Mouse (Mus musculus) hindbrain, embryonic 12.5 days (tissue): Measurements from ENCODE around the gene Ogg1. TPM values are rescaled to one million over a fixed set of nuclear protein-coding genes. Genes with fewer than 3 reads are reported as not detected.

Experiments
- ATAC-seq: fragments of 200-750 bp; cut with Nextera tagmentation; 2 replicates; pipeline ENCODE4 v1.8.0; 2017; ENCODE audit warnings: moderate TSS enrichment; ENCODE audit not compliant: low FRiP score
- H3K27ac ChIP-seq: fragments of 300-500 bp; sonication (generic); 2 replicates; pipeline ENCODE4 v1.5.1; 2016; ENCODE audit warnings: mild to moderate bottlenecking
- H3K27me3 ChIP-seq: fragments of 300-500 bp; sonication (generic); 2 replicates; pipeline ENCODE4 v1.6.1; 2016; ENCODE audit warnings: mild to moderate bottlenecking
- H3K36me3 ChIP-seq: fragments of 300-500 bp; sonication (generic); 2 replicates; pipeline ENCODE4 v1.6.1; 2016; ENCODE audit warnings: mild to moderate bottlenecking
- H3K4me1 ChIP-seq: fragments of 300-500 bp; sonication (generic); 2 replicates; pipeline ENCODE4 v1.6.1; 2016
- H3K4me2 ChIP-seq: fragments of 300-500 bp; sonication (generic); replicated peaks from 2 replicates; pipeline ENCODE4 v1.6.1; 2016; ENCODE audit warnings: mild to moderate bottlenecking
- H3K4me3 ChIP-seq: fragments of 300-500 bp; sonication (generic); 2 replicates; pipeline ENCODE4 v1.5.1; 2016; ENCODE audit warnings: mild to moderate bottlenecking
- H3K9ac ChIP-seq: fragments of 300-500 bp; sonication (generic); 2 replicates; pipeline ENCODE4 v1.6.1; 2016; ENCODE audit warnings: mild to moderate bottlenecking, moderate library complexity
- H3K9me3 ChIP-seq: fragments of 300-500 bp; sonication (generic); replicated peaks from 2 replicates; pipeline ENCODE4 v1.6.1; 2016; ENCODE audit warnings: mild to moderate bottlenecking
- whole genome bisulfite sequencing: fragments of 180-500 bp; shearing (Covaris S2); methylation state at CpG from one replicate; pipeline ENCODE4 v1.1.7; 2016; 5-methylcytosine and 5-hydroxymethylcytosine counted together
- polyA plus RNA-seq: library from polyadenylated mRNA; unstranded; fragments of >200 nt; fragmentation: Nextera tagmentation; extraction: Ambion mirVana; gene quantifications from 2 replicates; pipeline ENCODE4 v1.2.1, GENCODE M21; 2016

Gene Ogg1
- polyA plus RNA-seq, result 11.1 and 12.0 TPM in 2 replicates

GRCm38 (mm10) chr6:113326533-113327315, at the start of gene Ogg1:
Gene Ogg1 (plus strand): TSS chr6:113326972.
- Histone ChIP-seq H3K27ac (peak within 1 kb of the TSS; percentile 91), H3K4me3 (peak within 1 kb of the TSS; percentile 47), H3K9me3 (no peaks in the 10 kb centered on the region), H3K9ac (peak within 1 kb of the TSS; percentile 85), H3K36me3 (peaks cover 42% of the 10 kb centered on the region), H3K4me2 (peak within 1 kb of the TSS; percentile 93), H3K27me3 (no peaks in the 10 kb centered on the region), H3K4me1 (peaks cover 18% of the 10 kb centered on the region)
- ATAC-seq, result peak; percentile 99
- WGBS, result under 1% methylated on average over 52 of the region's 52 CpGs

GRCm38 (mm10) chr6:113281676-113282075, 45.1 kb upstream of the Ogg1 start:
- H3K27me3 ChIP-seq, result peaks cover 51% of the 10 kb centered on the region
- H3K4me1 ChIP-seq, result peaks cover 16% of the 10 kb centered on the region
- H3K27ac ChIP-seq, result no peak overlapping the region
- no peak overlapping the region for H3K9ac ChIP-seq
- peaks cover 11% of the 10 kb centered on the region; the same call in 1 of the 2 replicates for H3K36me3 ChIP-seq
- 0 out of 2 replicates have a peak overlapping the region, but pooled peaks have one; percentile 31 for H3K4me3 ChIP-seq
- no peaks in the 10 kb centered on the region for H3K9me3 ChIP-seq
- peak overlapping the region; percentile 61 for H3K4me2 ChIP-seq
- WGBS, result 62% methylated on average over 6 of the region's 6 CpGs
- ATAC-seq, result peak; percentile 43; the same call in 1 of the 2 replicates

- Histone ChIP-seq H3K9ac (peak within 1 kb of the TSS; percentile 42; the same call in 1 of the 2 replicates), H3K4me3 (peak within 1 kb of the TSS; percentile 31), H3K27me3 (peaks cover 51% of the 10 kb centered on the region), H3K27ac (no peak within 1 kb of the TSS), H3K4me1 (peaks cover 16% of the 10 kb centered on the region), H3K36me3 (peaks cover 11% of the 10 kb centered on the region; the same call in 1 of the 2 replicates), H3K4me2 (peak within 1 kb of the TSS; percentile 61), H3K9me3 (no peaks in the 10 kb centered on the region)
- WGBS, result 1% methylated on average over 37 of the region's 37 CpGs
- ATAC-seq, result peak; percentile 51; the same call in 1 of the 2 replicates
Observed at GRCm38 (mm10) chr6:113282101-113282802, 44.5 kb upstream of the Ogg1 start, which contains the start of gene Cpne9. Gene Cpne9 (plus strand): TSS chr6:113282307.

DNA sequence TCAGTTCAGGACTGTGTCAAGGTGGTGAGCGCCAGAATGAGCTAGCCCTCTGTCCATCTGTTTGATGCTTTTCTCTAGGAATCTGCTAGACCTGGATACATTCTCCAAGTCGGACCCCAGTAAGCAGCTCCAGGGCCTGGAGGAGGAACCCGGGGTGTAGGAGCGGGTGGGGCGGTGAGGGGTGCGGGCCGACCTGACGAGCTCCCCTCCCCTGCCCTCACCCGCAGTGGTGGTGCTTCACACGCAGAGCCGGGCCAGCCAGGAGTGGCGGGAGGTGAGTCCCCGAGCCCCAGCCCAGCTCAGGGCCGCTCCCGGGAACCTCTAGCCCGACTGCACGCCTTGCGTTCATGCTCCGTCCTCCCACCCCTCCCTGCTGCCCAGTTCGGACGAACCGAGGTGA, 43.8 kb upstream of the Ogg1 start:
- ATAC-seq, result peak; percentile 29; the same call in 1 of the 2 replicates
- peaks cover 7% of the 10 kb centered on the region; the same call in 1 of the 2 replicates for H3K36me3 ChIP-seq
- WGBS, result 0% methylated on average over 22 of the region's 22 CpGs
- peak overlapping the region; percentile 31 for H3K4me3 ChIP-seq
- H3K27me3 ChIP-seq, result peaks cover 51% of the 10 kb centered on the region
- H3K9ac ChIP-seq, result no peak overlapping the region
- no peaks in the 10 kb centered on the region for H3K9me3 ChIP-seq
- H3K27ac ChIP-seq, result no peak overlapping the region
- H3K4me2 ChIP-seq, result peak overlapping the region; percentile 61
- H3K4me1 ChIP-seq, result peaks cover 16% of the 10 kb centered on the region

- Histone ChIP-seq H3K9ac (no peak overlapping the region), H3K4me3 (no peak overlapping the region), H3K9me3 (no peaks in the 10 kb centered on the region), H3K4me1 (peaks cover 16% of the 10 kb centered on the region), H3K27me3 (peaks cover 51% of the 10 kb centered on the region), H3K4me2 (peak overlapping the region; percentile 61), H3K27ac (no peak overlapping the region), H3K36me3 (0 out of 2 replicates have a peak, but pooled peaks cover 5% of the 10 kb centered on the region)
- WGBS, result 5% methylated on average over 6 of the region's 6 CpGs
- no peak for ATAC-seq
Observed at GRCm38 (mm10) chr6:113283500-113283899, 43.3 kb upstream of the Ogg1 start.

DNA sequence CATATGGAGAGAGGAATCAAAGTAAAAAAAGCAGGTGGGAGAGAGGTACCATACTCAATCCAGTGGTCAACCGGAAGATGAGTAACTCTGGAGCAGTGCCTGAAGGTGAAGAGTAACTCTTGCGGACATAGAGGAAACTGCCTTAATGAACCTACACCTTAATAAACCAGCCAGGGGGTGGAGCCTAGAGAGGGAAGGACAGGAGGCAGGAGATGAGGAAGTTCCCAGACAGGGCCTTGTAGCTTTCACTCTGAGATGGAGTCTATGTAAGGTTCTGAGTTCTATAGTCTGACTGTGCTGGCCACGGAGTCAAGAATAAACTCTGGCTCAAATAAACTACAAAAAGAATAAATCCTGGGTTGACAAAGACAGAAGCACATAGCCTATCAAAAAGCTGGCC, 41.8 kb upstream of the Ogg1 start:
- Histone ChIP-seq H3K36me3 (0 out of 2 replicates have a peak, but pooled peaks cover 5% of the 10 kb centered on the region), H3K4me2 (no peak overlapping the region), H3K27me3 (peaks cover 51% of the 10 kb centered on the region), H3K9me3 (no peaks in the 10 kb centered on the region), H3K9ac (no peak overlapping the region), H3K4me3 (no peak overlapping the region), H3K27ac (no peak overlapping the region), H3K4me1 (peaks cover 16% of the 10 kb centered on the region)
- ATAC-seq, result no peak
- WGBS, result 81% methylated on average over 3 of the region's 3 CpGs

GRCm38 (mm10) chr6:113286316-113286715, 40.5 kb upstream of the Ogg1 start:
- Histone ChIP-seq H3K9me3 (no peaks in the 10 kb centered on the region), H3K4me1 (peaks cover 16% of the 10 kb centered on the region), H3K36me3 (no peaks in the 10 kb centered on the region), H3K27ac (no peak overlapping the region), H3K9ac (no peak overlapping the region), H3K4me2 (no peak overlapping the region), H3K4me3 (no peak overlapping the region), H3K27me3 (peaks cover 42% of the 10 kb centered on the region)
- WGBS, result 53% methylated on average over 1 of the region's 1 CpGs
- no peak for ATAC-seq

- Histone ChIP-seq H3K4me3 (no peak overlapping the region), H3K27ac (no peak overlapping the region), H3K4me2 (no peak overlapping the region), H3K9me3 (no peaks in the 10 kb centered on the region), H3K27me3 (peaks cover 34% of the 10 kb centered on the region), H3K36me3 (no peaks in the 10 kb centered on the region), H3K4me1 (peaks cover 10% of the 10 kb centered on the region), H3K9ac (no peak overlapping the region)
- 70% methylated on average over 4 of the region's 4 CpGs for WGBS
- no peak for ATAC-seq
Observed at GRCm38 (mm10) chr6:113287236-113287635, 39.5 kb upstream of the Ogg1 start.

DNA sequence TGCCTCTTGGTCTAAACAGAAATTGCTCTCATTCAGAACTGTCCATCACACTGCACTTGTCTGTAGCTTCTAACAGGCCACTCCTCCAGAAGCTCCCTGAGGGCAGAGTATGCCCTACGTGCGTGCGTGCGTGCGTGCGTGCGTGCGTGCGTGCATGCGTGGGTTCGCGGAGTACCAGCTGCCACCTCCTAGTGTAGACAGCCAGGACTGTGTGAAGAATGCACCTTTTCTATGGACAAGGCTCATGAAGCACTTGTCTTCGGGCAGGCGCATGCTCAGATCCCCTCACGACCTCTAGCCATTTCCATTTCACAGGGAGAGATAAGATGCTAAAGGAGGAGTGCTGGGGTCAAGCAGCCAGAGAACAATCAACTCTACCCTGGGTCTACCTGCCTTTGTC, 37.4 kb upstream of the Ogg1 start:
- H3K4me3 ChIP-seq, result no peak overlapping the region
- no peak for ATAC-seq
- H3K4me1 ChIP-seq, result no peaks in the 10 kb centered on the region
- H3K27me3 ChIP-seq, result peaks cover 13% of the 10 kb centered on the region
- WGBS, result 92% methylated on average over 15 of the region's 15 CpGs
- no peak overlapping the region for H3K9ac ChIP-seq
- H3K9me3 ChIP-seq, result no peaks in the 10 kb centered on the region
- no peaks in the 10 kb centered on the region for H3K36me3 ChIP-seq
- H3K27ac ChIP-seq, result no peak overlapping the region
- H3K4me2 ChIP-seq, result no peak overlapping the region

- no peaks in the 10 kb centered on the region for H3K9me3 ChIP-seq
- no peak overlapping the region for H3K4me2 ChIP-seq
Observed at GRCm38 (mm10) chr6:113290346-113290745, 36.4 kb upstream of the Ogg1 start.

DNA sequence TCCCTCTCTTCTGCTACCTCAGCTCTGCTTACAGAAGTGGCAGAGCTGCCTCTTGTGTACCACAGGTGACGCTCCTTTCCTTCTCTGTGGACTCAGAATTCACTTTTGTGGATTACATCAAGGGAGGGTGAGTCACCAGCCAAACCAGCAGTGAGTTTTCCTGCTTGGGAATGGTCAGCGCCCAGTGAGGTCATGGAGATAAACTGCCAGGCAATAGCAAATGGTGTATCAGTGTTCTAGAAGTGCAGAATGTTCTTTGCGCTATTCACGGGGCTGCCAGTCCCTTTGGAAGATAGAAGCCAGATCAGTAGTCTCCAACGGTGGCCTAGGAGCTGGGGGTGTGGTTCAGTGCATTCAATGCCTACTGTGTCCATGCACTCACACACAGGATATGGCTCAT, 33.8 kb upstream of the Ogg1 start:
- Histone ChIP-seq H3K36me3 (no peaks in the 10 kb centered on the region), H3K9ac (no peak overlapping the region), H3K27ac (no peak overlapping the region), H3K9me3 (no peaks in the 10 kb centered on the region), H3K27me3 (no peaks in the 10 kb centered on the region), H3K4me1 (no peaks in the 10 kb centered on the region), H3K4me2 (no peak overlapping the region), H3K4me3 (no peak overlapping the region)
- WGBS, result 75% methylated on average over 5 of the region's 5 CpGs
- no peak for ATAC-seq

More at GRCm38 (mm10) chr6:113290346-113290745, 36.4 kb upstream of the Ogg1 start:
- Histone ChIP-seq H3K4me3 (no peak overlapping the region), H3K4me1 (no peaks in the 10 kb centered on the region), H3K27ac (no peak overlapping the region), H3K9ac (no peak overlapping the region), H3K27me3 (peaks cover 3% of the 10 kb centered on the region; the same call in 1 of the 2 replicates), H3K36me3 (no peaks in the 10 kb centered on the region)
- no peak for ATAC-seq
- 62% methylated on average over 6 of the region's 6 CpGs for WGBS

- H3K4me1 ChIP-seq, result no peaks in the 10 kb centered on the region
- H3K4me2 ChIP-seq, result no peak overlapping the region
- no peak for ATAC-seq
- no peaks in the 10 kb centered on the region for H3K27me3 ChIP-seq
- H3K9ac ChIP-seq, result no peak overlapping the region
- H3K9me3 ChIP-seq, result no peaks in the 10 kb centered on the region
- no peak overlapping the region for H3K4me3 ChIP-seq
- WGBS, result 66% methylated on average over 2 of the region's 2 CpGs
- no peaks in the 10 kb centered on the region for H3K36me3 ChIP-seq
- H3K27ac ChIP-seq, result no peak overlapping the region
Observed at GRCm38 (mm10) chr6:113296046-113296445, 30.7 kb upstream of the Ogg1 start.
